Mouse (Mus musculus): ENCODE results near the gene Tnfsf13b.

Gene Tnfsf13b

GRCm38 (mm10) chr8:10045743-10046142 lies 39.5 kb downstream of the Tnfsf13b start:
- no peak for DNase-seq (ENCODE audit: low spot score in 2 of 2)

GRCm38 (mm10) chr8:10049162-10049561 lies 42.9 kb downstream of the Tnfsf13b start:
- DNase-seq (ENCODE audit: low spot score in 2 of 2), result peak; percentile 77 to 83

- no peak for DNase-seq (ENCODE audit: low spot score in 2 of 2)
Observed at GRCm38 (mm10) chr8:10051576-10051975, 45.3 kb downstream of the Tnfsf13b start.

- peak; percentile 62 to 71 for DNase-seq (ENCODE audit: low spot score in 2 of 2)
Observed at GRCm38 (mm10) chr8:10053571-10053990, 47.3 kb downstream of the Tnfsf13b start.

- no peak for DNase-seq (ENCODE audit: low spot score in 2 of 2)
Observed at GRCm38 (mm10) chr8:10061001-10061400, 54.7 kb downstream of the Tnfsf13b start.

- no peak for DNase-seq (ENCODE audit: low spot score in 2 of 2)
Observed at GRCm38 (mm10) chr8:10066906-10067305, 60.6 kb downstream of the Tnfsf13b start.

- DNase-seq (ENCODE audit: low spot score in 2 of 2), result no peak
Observed at GRCm38 (mm10) chr8:10067775-10068174, 61.5 kb downstream of the Tnfsf13b start.

GRCm38 (mm10) chr8:10072347-10072746 lies 66.1 kb downstream of the Tnfsf13b start:
- DNase-seq (ENCODE audit: low spot score in 2 of 2), result no peak
